Mouse (Mus musculus) thymus, postnatal 0 days (tissue): Measurements from ENCODE around the gene D3Ertd254e. TPM values are rescaled to one million over a fixed set of nuclear protein-coding genes. Genes with fewer than 3 reads are reported as not detected.

ENCODE experiments used
- DNase-seq: peaks from one replicate; pipeline ENCODE4 v3.0.0-alpha.2; 2015; ENCODE audit warnings: low spot score
- polyA plus RNA-seq: library from polyadenylated mRNA; unstranded; fragments of >200 nt; fragmentation: Nextera tagmentation; extraction: Ambion mirVana; gene quantifications from 2 replicates; pipeline ENCODE4 v1.2.1, GENCODE M21; 2015

The D3Ertd254e gene
- polyA plus RNA-seq, 1 experiment from 2014 or later, result 5.2 TPM

DNA sequence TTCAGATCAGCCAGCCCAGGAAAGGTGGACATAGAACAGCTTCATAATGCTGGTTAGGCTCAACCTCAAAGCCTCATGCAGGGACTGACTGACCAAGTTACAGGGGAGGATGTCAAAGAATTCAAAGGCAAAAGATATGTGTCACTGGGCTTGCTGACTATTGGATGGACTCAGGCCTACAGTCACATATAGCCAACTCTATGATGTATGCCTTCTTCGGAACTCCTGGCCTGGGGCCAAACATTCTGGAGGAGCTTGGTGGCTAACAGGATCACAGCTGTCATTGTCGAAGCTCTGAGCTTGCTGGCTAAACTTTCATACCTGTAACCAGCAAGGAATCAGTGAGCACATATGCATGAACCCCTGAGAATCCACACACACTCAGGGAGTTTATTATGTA is 60.1 kb downstream of the D3Ertd254e start:
- DNase-seq, result no peak

- no peak for DNase-seq
Observed at GRCm38 (mm10) chr3:36212758-36213157, 61.9 kb downstream of the D3Ertd254e start.

Other genes starting within 250 kb of the D3Ertd254e start
- 118 and 126 TPM in 2 replicates for gene Dcun1d1, start 213.6 kb upstream of the D3Ertd254e start, polyA plus RNA-seq
- 27.4 and 36.4 TPM in 2 replicates for gene Mccc1, start 150.3 kb upstream of the D3Ertd254e start, polyA plus RNA-seq
- 0.03 and 0.05 TPM in 2 replicates for gene Ccdc144b, start 97.5 kb upstream of the D3Ertd254e start, polyA plus RNA-seq
- 65.4 and 68.9 TPM in 2 replicates for gene Acad9, start 85.0 kb upstream of the D3Ertd254e start, polyA plus RNA-seq
- gene Qrfpr, start 71.3 kb downstream of the D3Ertd254e start, polyA plus RNA-seq, result 1.3 and 2.0 TPM in 2 replicates